ENCODE assay signal across 23 mouse cellular contexts in genomic region chr8:106817171-106817545, GRCm38 (mm10). TPM values are rescaled to one million over a fixed set of nuclear protein-coding genes. Genes with fewer than 3 reads are reported as not detected.
DNase-seq lines count a peak whose midpoint lies in the region; ATAC-seq and TF ChIP-seq lines count a peak whose summit lies in the region.
"Had no signal": no experiment of that assay in that cellular context is flagged by ENCODE, and none has a peak within 500 bp of the region (broad histone marks: within the 10 kb centered on the region; RNA-seq: fewer than 3 reads in every experiment).

No protein-coding gene starts in this region.

- ATAC-seq in heart, embryonic 15.5 days (replicated peaks; ENCODE audit: insufficient number of reproducible peaks, insufficient read depth, low FRiP score, low read depth), result no peak
- no peak for ATAC-seq in midbrain, embryonic 11.5 days (ENCODE audit: low FRiP score)
- ATAC-seq in midbrain, postnatal 0 days (ENCODE audit: low FRiP score), result no peak
- ATAC-seq in forebrain, embryonic 15.5 days (replicated peaks), result peak; percentile 57; the same call in 1 of the 2 replicates
- peak; percentile 56; the same call in 1 of the 2 replicates for ATAC-seq in stomach, postnatal 0 days (ENCODE audit: low FRiP score, low TSS enrichment)
- no peak for ATAC-seq in granulocyte monocyte progenitor cell, adult 5-6 weeks (replicated peaks; ENCODE audit: poor library complexity, severe bottlenecking)
- ATAC-seq: activated CD4-positive, CD25-positive, alpha-beta regulatory T cell, adult 4 months; hindbrain, embryonic 16.5 days; inflammation-experienced regulatory T-cells, adult 6 months; intestine, postnatal 0 days; Patski had no signal

- no peak overlapping the region for H3K4me3 ChIP-seq in heart, embryonic 15.5 days
- H3K4me3 ChIP-seq in midbrain, embryonic 11.5 days (ENCODE audit: low read depth, low read length), result no peak overlapping the region
- H3K4me3 ChIP-seq in midbrain, postnatal 0 days (ENCODE audit: low read depth, low read length), result no peak overlapping the region
- no peak overlapping the region for H3K4me3 ChIP-seq in forebrain, embryonic 15.5 days
- no peak overlapping the region for H3K4me3 ChIP-seq in stomach, postnatal 0 days (ENCODE audit: low read depth, low read length)
- H3K4me3 ChIP-seq: embryonic facial prominence, embryonic 15.5 days; erythroblast, embryonic 14.5 days; heart, adult 2 months; hindbrain, embryonic 12.5 days had no signal

- peaks cover 17% of the 10 kb centered on the region for H3K4me1 ChIP-seq in heart, embryonic 15.5 days (replicated peaks)
- H3K4me1 ChIP-seq in midbrain, embryonic 11.5 days (ENCODE audit: control insufficient read depth, insufficient read depth, low read length), result no peaks in the 10 kb centered on the region
- H3K4me1 ChIP-seq in midbrain, postnatal 0 days (ENCODE audit: insufficient read depth, low read length), result no peaks in the 10 kb centered on the region
- peaks cover 17% of the 10 kb centered on the region for H3K4me1 ChIP-seq in forebrain, embryonic 15.5 days
- H3K4me1 ChIP-seq in stomach, postnatal 0 days (replicated peaks; ENCODE audit: control insufficient read depth, insufficient read depth), result 0 out of 2 replicates have a peak, but pooled peaks cover 6% of the 10 kb centered on the region

- H3K9me3 ChIP-seq in heart, embryonic 15.5 days (replicated peaks), result no peaks in the 10 kb centered on the region
- no peaks in the 10 kb centered on the region for H3K9me3 ChIP-seq in midbrain, embryonic 11.5 days (ENCODE audit: control insufficient read depth, low read length)
- H3K9me3 ChIP-seq in midbrain, postnatal 0 days (ENCODE audit: low read length), result no peaks in the 10 kb centered on the region
- no peaks in the 10 kb centered on the region for H3K9me3 ChIP-seq in forebrain, embryonic 15.5 days
- H3K9me3 ChIP-seq in stomach, postnatal 0 days (ENCODE audit: control insufficient read depth, low read length), result no peaks in the 10 kb centered on the region
- H3K9me3 ChIP-seq: embryonic facial prominence, embryonic 15.5 days; hindbrain, embryonic 12.5 days had no signal

- no peak for TF ChIP-seq CTCF in midbrain, postnatal 0 days (IDR thresholded peaks at IDR 0.05)
- TF ChIP-seq CTCF in stomach, postnatal 0 days (IDR thresholded peaks at IDR 0.05; ENCODE audit: low read depth), result no peak

- H3K27ac ChIP-seq in heart, embryonic 15.5 days, result peak overlapping the region; percentile 7; the same call in 1 of the 2 replicates
- no peak overlapping the region for H3K27ac ChIP-seq in midbrain, embryonic 11.5 days (ENCODE audit: low read depth, low read length)
- H3K27ac ChIP-seq in midbrain, postnatal 0 days (ENCODE audit: low read depth, low read length), result no peak overlapping the region
- H3K27ac ChIP-seq in forebrain, embryonic 15.5 days (replicated peaks), result peak overlapping the region; percentile 68
- peak overlapping the region; percentile 35; the same call in 1 of the 2 replicates for H3K27ac ChIP-seq in stomach, postnatal 0 days (replicated peaks)
- H3K27ac ChIP-seq: heart, adult 2 months; hindbrain, embryonic 12.5 days had no signal

- no peak for DNase-seq in heart, postnatal 25 days (ENCODE audit: low spot score)
- DNase-seq in midbrain, embryonic 11.5 days (ENCODE audit: low spot score, missing footprints), result peak; percentile 35
- DNase-seq in midbrain, postnatal 0 days (ENCODE audit: low spot score), result no peak
- no peak for DNase-seq in stomach, postnatal 0 days (ENCODE audit: low spot score)
- DNase-seq in lung, postnatal 10 days, result no peak
- DNase-seq: adrenal gland, postnatal 25 days; cerebellum, adult 2 months; gastrocnemius, postnatal 36 days; heart, adult 2 months; heart, postnatal 4 days had no signal

- no peak for TF ChIP-seq EP300 in stomach, postnatal 0 days (optimal IDR thresholded peaks at IDR 0.05)

- no peaks in the 10 kb centered on the region for H3K27me3 ChIP-seq in heart, embryonic 15.5 days
- no peaks in the 10 kb centered on the region for H3K27me3 ChIP-seq in midbrain, embryonic 11.5 days (ENCODE audit: control insufficient read depth, insufficient read depth, low read length)
- no peaks in the 10 kb centered on the region for H3K27me3 ChIP-seq in midbrain, postnatal 0 days (ENCODE audit: insufficient read depth, low read length)
- no peaks in the 10 kb centered on the region for H3K27me3 ChIP-seq in forebrain, embryonic 15.5 days
- no peaks in the 10 kb centered on the region for H3K27me3 ChIP-seq in stomach, postnatal 0 days (ENCODE audit: control insufficient read depth, insufficient read depth, low read length)
- H3K27me3 ChIP-seq: CH12.LX; embryonic facial prominence, embryonic 15.5 days; hindbrain, embryonic 12.5 days; Patski had no signal

- 64% methylated on average over 4 of the region's 4 CpGs for WGBS in heart, embryonic 15.5 days
- WGBS in midbrain, embryonic 11.5 days, result 69% methylated on average over 4 of the region's 4 CpGs
- WGBS in midbrain, postnatal 0 days, result 70% methylated on average over 4 of the region's 4 CpGs
- 50% methylated on average over 4 of the region's 4 CpGs for WGBS in forebrain, embryonic 15.5 days
- WGBS in stomach, postnatal 0 days, result 66% methylated on average over 4 of the region's 4 CpGs

- intact Hi-C loops in heart, postnatal 25 days (cut with DNase I), result no loop called here

- H3K36me3 ChIP-seq in heart, embryonic 15.5 days, result no peaks in the 10 kb centered on the region
- H3K36me3 ChIP-seq in midbrain, embryonic 11.5 days (ENCODE audit: control insufficient read depth, insufficient read depth, low read length), result no peaks in the 10 kb centered on the region
- no peaks in the 10 kb centered on the region for H3K36me3 ChIP-seq in midbrain, postnatal 0 days (ENCODE audit: insufficient read depth, low read length)
- no peaks in the 10 kb centered on the region for H3K36me3 ChIP-seq in forebrain, embryonic 15.5 days
- H3K36me3 ChIP-seq in stomach, postnatal 0 days (ENCODE audit: control insufficient read depth, insufficient read depth, low read length), result no peaks in the 10 kb centered on the region; the same call in 1 of the 2 replicates
- H3K36me3 ChIP-seq: embryonic facial prominence, embryonic 15.5 days; hindbrain, embryonic 12.5 days had no signal

- no peak overlapping the region for H3K4me2 ChIP-seq in heart, embryonic 15.5 days
- no peak overlapping the region for H3K4me2 ChIP-seq in midbrain, embryonic 11.5 days
- H3K4me2 ChIP-seq in midbrain, postnatal 0 days (ENCODE audit: low read depth, low read length, poor library complexity, severe bottlenecking), result no peak overlapping the region
- H3K4me2 ChIP-seq in forebrain, embryonic 15.5 days (replicated peaks), result no peak overlapping the region
- no peak overlapping the region for H3K4me2 ChIP-seq in stomach, postnatal 0 days (replicated peaks; ENCODE audit: low read depth)
- H3K4me2 ChIP-seq: embryonic facial prominence, embryonic 15.5 days; heart, embryonic 11.5 days; hindbrain, embryonic 12.5 days had no signal

- no peak overlapping the region for H3K9ac ChIP-seq in heart, embryonic 15.5 days
- no peak overlapping the region for H3K9ac ChIP-seq in midbrain, embryonic 11.5 days (ENCODE audit: low read length)
- no peak overlapping the region for H3K9ac ChIP-seq in midbrain, postnatal 0 days (replicated peaks; ENCODE audit: low read length, poor library complexity, severe bottlenecking)
- H3K9ac ChIP-seq in forebrain, embryonic 15.5 days (replicated peaks), result no peak overlapping the region
- no peak overlapping the region for H3K9ac ChIP-seq in stomach, postnatal 0 days (ENCODE audit: low read length)
- H3K9ac ChIP-seq: embryonic facial prominence, embryonic 15.5 days; hindbrain, embryonic 12.5 days had no signal

RNA-seq across cellular contexts. Expression of gene Has3, which starts 52.9 kb away (rescaled TPM):
- 0.14 and 0.27 TPM in 2 replicates for polyA plus RNA-seq in heart, embryonic 15.5 days (2015; fragmentation: Nextera tagmentation; extraction: Ambion mirVana)
- total RNA-seq in heart, postnatal 25 days (2021), result 1 to 10 TPM; 1.0 to 1.7 TPM
- polyA plus RNA-seq in midbrain, embryonic 11.5 days (2014; fragmentation: Nextera tagmentation; extraction: Ambion mirVana), result 0.10 and 0.14 TPM in 2 replicates
- total RNA-seq in midbrain, postnatal 0 days (2014; rRNA removed), result 16.6 and 20.2 TPM in 2 replicates
- 0.42 and 0.89 TPM in 2 replicates for polyA plus RNA-seq in midbrain, postnatal 0 days (2015; fragmentation: Nextera tagmentation; extraction: Ambion mirVana)
- 0.89 and 0.95 TPM in 2 replicates for polyA plus RNA-seq in forebrain, embryonic 15.5 days (2015; fragmentation: Nextera tagmentation; extraction: Ambion mirVana)
- polyA plus RNA-seq in stomach, postnatal 0 days (2015; fragmentation: Nextera tagmentation; extraction: Ambion mirVana), result 0.28 and 0.40 TPM in 2 replicates
- not detected in 2 replicates for total RNA-seq in granulocyte monocyte progenitor cell, adult 5-6 weeks (2014; fragmentation: Nextera tagmentation)
- 0.17 and 0.77 TPM in 2 replicates for total RNA-seq in granulocyte monocyte progenitor cell, adult 5-6 weeks (2017)
- polyA plus RNA-seq: erythroblast, embryonic 14.5 days had no signal

Comparison
In these comparisons a context has a peak if more than half of its experiments do, and no peak if none do; other contexts are left out.
1. ATAC-seq: peak in forebrain, embryonic 15.5 days (single experiment) and stomach, postnatal 0 days (single experiment); none in heart, embryonic 15.5 days (single experiment), midbrain, embryonic 11.5 days (single experiment), midbrain, postnatal 0 days (single experiment) and granulocyte monocyte progenitor cell, adult 5-6 weeks (single experiment).
2. H3K27ac ChIP-seq: peak in heart, embryonic 15.5 days (single experiment), forebrain, embryonic 15.5 days (single experiment) and stomach, postnatal 0 days (single experiment); none in midbrain, embryonic 11.5 days (single experiment) and midbrain, postnatal 0 days (single experiment).